Comparison of ENCODE assay signal across 18 mouse cellular contexts in the genomic region with DNA sequence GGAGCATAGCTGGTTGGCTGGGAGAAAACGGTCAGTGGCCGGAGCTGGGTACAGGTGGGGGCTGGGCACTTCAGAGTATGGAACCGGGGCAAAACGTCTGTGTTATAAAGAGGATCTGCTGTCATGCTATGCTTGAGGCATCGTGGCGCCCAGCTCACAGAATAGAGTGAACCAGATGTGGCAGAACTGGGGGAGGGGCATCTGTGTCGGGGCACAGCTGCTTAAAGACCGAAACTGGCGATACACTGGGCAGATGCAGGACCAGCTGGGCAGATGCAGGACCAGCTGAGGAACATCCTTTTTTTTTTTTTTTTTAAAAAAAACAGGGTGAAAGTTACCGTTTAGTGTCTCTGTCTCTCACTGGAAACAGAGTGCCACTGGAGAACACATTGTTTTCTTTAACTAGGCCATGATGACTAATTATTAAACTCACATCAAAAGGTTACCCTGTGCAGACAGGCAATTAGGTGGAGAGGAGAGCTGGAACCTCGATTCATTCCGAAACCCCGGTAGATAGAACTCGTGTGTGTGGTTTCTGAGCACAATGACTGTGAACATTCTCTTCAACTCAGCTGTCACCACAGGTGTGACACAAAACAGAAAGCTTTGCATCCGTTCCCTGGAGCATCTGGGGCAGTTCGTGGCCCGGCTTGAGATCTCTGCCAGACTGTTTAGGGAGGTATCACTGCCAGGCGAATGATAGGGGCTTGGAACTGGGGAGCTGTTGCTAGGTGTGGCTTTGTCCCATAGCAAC. TPM values are rescaled to one million over a fixed set of nuclear protein-coding genes. Genes with fewer than 3 reads are reported as not detected.
DNase-seq lines count a peak whose midpoint lies in the region; ATAC-seq lines count a peak whose summit lies in the region.
"Had no signal": no experiment of that assay in that cellular context is flagged by ENCODE, and none has a peak within 500 bp of the region (broad histone marks: within the 10 kb centered on the region; RNA-seq: fewer than 3 reads in every experiment).

No protein-coding gene starts in this region.

- no peak overlapping the region for H3K27ac ChIP-seq in limb, embryonic 10.5 days
- no peak overlapping the region for H3K27ac ChIP-seq in hindbrain, embryonic 11.5 days (ENCODE audit: low read depth, low read length)
- H3K27ac ChIP-seq: liver, embryonic 14.5 days; macrophage had no signal

- ATAC-seq in hindbrain, embryonic 11.5 days (ENCODE audit: low FRiP score): no peak
- ATAC-seq in monocyte, adult 5-6 weeks (replicated peaks; ENCODE audit: insufficient number of reproducible peaks, low FRiP score, low TSS enrichment, poor library complexity, severe bottlenecking): no peak

- peak; percentile 34 for DNase-seq in kidney, adult 9 months
- no peak for DNase-seq in kidney, adult 8-10 months
- peak; percentile 48 for DNase-seq in Muller cell, postnatal 12 days (ENCODE audit: inconsistent ontology term)
- peak; percentile 40 for DNase-seq in limb, embryonic 10.5 days (ENCODE audit: low spot score)
- peak; percentile 84 for DNase-seq in thymus, postnatal 0 days (ENCODE audit: low spot score)
- no peak for DNase-seq in left cerebral cortex, postnatal 36 days (ENCODE audit: low spot score in 2 of 2)
- DNase-seq in hindbrain, embryonic 11.5 days (ENCODE audit: low spot score): no peak
- DNase-seq: cerebellum, adult 11-12 months; heart, adult 18-20 months; heart, postnatal 14 days; spleen, adult 18-20 months had no signal

- WGBS in limb, embryonic 10.5 days: 54% methylated on average over 18 of the region's 18 CpGs
- WGBS in hindbrain, embryonic 11.5 days: 66% methylated on average over 18 of the region's 18 CpGs

- H3K9me3 ChIP-seq in limb, embryonic 10.5 days (replicated peaks): no peaks in the 10 kb centered on the region
- no peaks in the 10 kb centered on the region for H3K9me3 ChIP-seq in hindbrain, embryonic 11.5 days (ENCODE audit: control insufficient read depth, low read length)

- H3K9ac ChIP-seq in hindbrain, embryonic 11.5 days (ENCODE audit: low read depth, low read length): no peak overlapping the region
- H3K9ac ChIP-seq: liver, embryonic 14.5 days had no signal

- intact Hi-C loops in left cerebral cortex, postnatal 36 days (cut with DNase I): loop anchor here (5.0 kb wide), 1 partner anchor 99 kb away; the partner anchor contains the start of gene Tox2

- H3K27me3 ChIP-seq in limb, embryonic 10.5 days (ENCODE audit: low read depth, poor library complexity, severe bottlenecking): peaks cover 8% of the 10 kb centered on the region; the same call in 1 of the 2 replicates
- peaks cover 7% of the 10 kb centered on the region; the same call in 1 of the 2 replicates for H3K27me3 ChIP-seq in hindbrain, embryonic 11.5 days (ENCODE audit: control insufficient read depth, insufficient read depth, low read length)

- no peak overlapping the region for H3K4me3 ChIP-seq in limb, embryonic 10.5 days
- H3K4me3 ChIP-seq in hindbrain, embryonic 11.5 days (ENCODE audit: low read depth, low read length): no peak overlapping the region

- H3K4me2 ChIP-seq in hindbrain, embryonic 11.5 days (replicated peaks; ENCODE audit: low read depth, low read length): no peak overlapping the region

- H3K4me1 ChIP-seq in limb, embryonic 10.5 days: peaks cover 29% of the 10 kb centered on the region
- no peaks in the 10 kb centered on the region for H3K4me1 ChIP-seq in hindbrain, embryonic 11.5 days (replicated peaks; ENCODE audit: control insufficient read depth, insufficient read depth, low read length)

- H3K36me3 ChIP-seq in limb, embryonic 10.5 days: no peaks in the 10 kb centered on the region
- H3K36me3 ChIP-seq in hindbrain, embryonic 11.5 days (ENCODE audit: control insufficient read depth, insufficient read depth, low read length): no peaks in the 10 kb centered on the region

RNA-seq across cellular contexts. Expression of gene Gtsf1l, which starts 15.4 kb away (rescaled TPM):
- not detected in 2 replicates for polyA plus RNA-seq in limb, embryonic 10.5 days (2016; fragmentation: Nextera tagmentation; extraction: Ambion mirVana)
- not detected in 2 replicates for polyA plus RNA-seq in thymus, postnatal 0 days (2015; fragmentation: Nextera tagmentation; extraction: Ambion mirVana)
- not detected for total RNA-seq in left cerebral cortex, postnatal 36 days (2021)
- polyA plus RNA-seq in hindbrain, embryonic 11.5 days (2014; fragmentation: Nextera tagmentation; extraction: Ambion mirVana): 0.25 and 0.28 TPM in 2 replicates
- total RNA-seq in monocyte, adult 5-6 weeks (2017): not detected in 3 replicates
- total RNA-seq: adrenal gland, postnatal 4 days; common myeloid progenitor, adult 5-6 weeks; heart, adult 18-20 months; heart, postnatal 14 days; left cerebral cortex, adult 8-10 months had no signal
- polyA plus RNA-seq: large intestine, adult 2 months; liver, embryonic 14.5 days; macrophage had no signal

RNA-seq across cellular contexts. Expression of gene Mybl2, which starts 48.6 kb away (rescaled TPM):
- 47.5 and 55.1 TPM in 2 replicates for polyA plus RNA-seq in limb, embryonic 10.5 days (2016; fragmentation: Nextera tagmentation; extraction: Ambion mirVana)
- 26.9 and 27.5 TPM in 2 replicates for polyA plus RNA-seq in thymus, postnatal 0 days (2015; fragmentation: Nextera tagmentation; extraction: Ambion mirVana)
- 1 to 10 TPM; 1.2 to 4.5 TPM for total RNA-seq in left cerebral cortex, postnatal 36 days (2021)
- polyA plus RNA-seq in hindbrain, embryonic 11.5 days (2014; fragmentation: Nextera tagmentation; extraction: Ambion mirVana): 17.7 and 19.8 TPM in 2 replicates
- total RNA-seq in monocyte, adult 5-6 weeks (2017): 0.32 to 1.5 TPM in 2 of 3 replicates, not detected in the other

Comparison
In these comparisons a context has a peak if more than half of its experiments do, and no peak if none do; other contexts are left out.
1. DNase-seq: peak in kidney, adult 9 months (single experiment), Muller cell, postnatal 12 days (single experiment), limb, embryonic 10.5 days (single experiment) and thymus, postnatal 0 days (single experiment); none in kidney, adult 8-10 months (0 of 2), left cerebral cortex, postnatal 36 days (0 of 2) and hindbrain, embryonic 11.5 days (single experiment).